Mouse (Mus musculus) layer of hippocampus, adult 9-10 months (tissue): ENCODE measurements at regions not wholly inside any gene's neighbourhood (a gene's known extent, or its start where the extent isn't known, plus 50 kb on each side); places are given as distances from the start of the nearest gene placed in this dataset.
"Not testable (repeated sequence)": the region's sequence is repeated elsewhere in the genome, so short reads cannot be mapped to it uniquely, and the experiment has no call there.

Experiments
- DNase-seq: peaks from one replicate; pipeline ENCODE4 v3.0.0; 2022; ENCODE audit warnings: low spot score

- no peak for DNase-seq
Measured at GRCm38 (mm10) chr3:46771805-46772204, 323.8 kb upstream of the Pabpc4l start.

GRCm38 (mm10) chr3:46764939-46765338, 316.9 kb upstream of the Pabpc4l start:
- no peak for DNase-seq

GRCm38 (mm10) chr3:46758500-46758899, 310.5 kb upstream of the Pabpc4l start:
- DNase-seq = no peak

- peak; percentile 0 for DNase-seq
Measured at GRCm38 (mm10) chr3:46727679-46728078, 279.7 kb upstream of the Pabpc4l start.

GRCm38 (mm10) chr3:46701649-46702048, 253.6 kb upstream of the Pabpc4l start:
- DNase-seq = no peak

GRCm38 (mm10) chr3:46687680-46688420, 239.8 kb upstream of the Pabpc4l start:
- DNase-seq = not testable (repeated sequence)
